Mouse (Mus musculus) G1E-ER4 (cell line): ENCODE data around the gene Zmiz1. TPM values are rescaled to one million over a fixed set of nuclear protein-coding genes. Genes with fewer than 3 reads are reported as not detected.

ENCODE experiments used
- GATA1 ChIP-seq: IDR thresholded peaks from one replicate; pipeline ENCODE4 v1.8.0; 2012; ENCODE audit warnings: low read length, inconsistent platforms
- polyA plus RNA-seq: library from polyadenylated mRNA; stranded (reverse); fragments of >175 nt; gene quantifications from 2 replicates; pipeline ENCODE4 v1.2.3, GENCODE M21; 2012

Gene Zmiz1
- polyA plus RNA-seq, 1 experiment, result not detected

GRCm38 (mm10) chr14:25523230-25524110 is 64.5 kb downstream of the Zmiz1 start:
- no peak for TF ChIP-seq GATA1

GRCm38 (mm10) chr14:25524111-25524495 is 65.1 kb downstream of the Zmiz1 start:
- no peak for TF ChIP-seq GATA1

- TF ChIP-seq GATA1, result no peak
Observed at GRCm38 (mm10) chr14:25524884-25525283, 65.9 kb downstream of the Zmiz1 start.

GRCm38 (mm10) chr14:25525729-25526128 is 66.7 kb downstream of the Zmiz1 start:
- no peak for TF ChIP-seq GATA1

- no peak for TF ChIP-seq GATA1
Observed at GRCm38 (mm10) chr14:25526872-25527271, 67.9 kb downstream of the Zmiz1 start.

GRCm38 (mm10) chr14:25527321-25527720 is 68.3 kb downstream of the Zmiz1 start:
- no peak for TF ChIP-seq GATA1

GRCm38 (mm10) chr14:25530342-25530741 is 71.4 kb downstream of the Zmiz1 start:
- TF ChIP-seq GATA1, result no peak

- no peak for TF ChIP-seq GATA1
Observed at GRCm38 (mm10) chr14:25530815-25531214, 71.8 kb downstream of the Zmiz1 start.

- TF ChIP-seq GATA1, result no peak
Observed at GRCm38 (mm10) chr14:25533010-25533409, 74.0 kb downstream of the Zmiz1 start.

- no peak for TF ChIP-seq GATA1
Observed at GRCm38 (mm10) chr14:25533631-25534395, 74.8 kb downstream of the Zmiz1 start.

- TF ChIP-seq GATA1, result no peak
Observed at GRCm38 (mm10) chr14:25534396-25534769, 75.4 kb downstream of the Zmiz1 start.

GRCm38 (mm10) chr14:25534918-25535582 is 76.1 kb downstream of the Zmiz1 start:
- no peak for TF ChIP-seq GATA1

- TF ChIP-seq GATA1, result no peak
Observed at GRCm38 (mm10) chr14:25535583-25535943, 76.6 kb downstream of the Zmiz1 start.

GRCm38 (mm10) chr14:25536476-25536875 is 77.5 kb downstream of the Zmiz1 start:
- TF ChIP-seq GATA1, result no peak

GRCm38 (mm10) chr14:25537351-25537750 is 78.4 kb downstream of the Zmiz1 start:
- TF ChIP-seq GATA1, result no peak

- no peak for TF ChIP-seq GATA1
Observed at GRCm38 (mm10) chr14:25538522-25538921, 79.5 kb downstream of the Zmiz1 start.

- TF ChIP-seq GATA1, result no peak
Observed at GRCm38 (mm10) chr14:25539493-25540116, 80.6 kb downstream of the Zmiz1 start.
